Mouse (Mus musculus): ENCODE data around the gene Aff4. TPM values are rescaled to one million over a fixed set of nuclear protein-coding genes. Genes with fewer than 3 reads are reported as not detected.
"Not testable (repeated sequence)": the region's sequence is repeated elsewhere in the genome, so short reads cannot be mapped to it uniquely, and the experiment has no call there.

Aff4 gene
- total RNA-seq, 2 experiments from 2014 or later, result 39.1 to 78.3 TPM

DNA sequence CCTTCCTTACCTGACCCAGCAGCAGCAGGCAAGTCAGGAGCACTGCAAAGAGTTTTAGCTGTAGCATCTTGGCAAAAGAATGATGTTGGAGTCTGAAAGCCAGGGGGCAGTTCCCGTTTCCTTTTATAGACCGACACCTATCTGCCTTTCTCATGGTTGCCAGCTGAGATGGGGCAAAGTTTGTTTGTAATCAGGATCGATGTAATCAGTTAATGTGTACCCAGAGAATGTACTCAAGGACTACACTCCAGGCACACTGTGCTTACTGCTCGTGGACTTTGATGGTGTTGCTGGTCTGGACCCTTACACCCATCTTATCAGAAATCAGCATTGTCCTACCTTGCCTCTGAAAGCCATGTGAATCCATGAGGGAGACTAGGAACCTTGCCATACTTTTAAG lies 72.4 kb downstream of the Aff4 start, which contains the start of gene Leap2:
Leap2 (minus strand) TSS at position 135 of the 400 bp plus-strand sequence.
- no peak for ATAC-seq (replicated peaks; ENCODE audit: low FRiP score, low TSS enrichment, poor library complexity, severe bottlenecking)

DNA sequence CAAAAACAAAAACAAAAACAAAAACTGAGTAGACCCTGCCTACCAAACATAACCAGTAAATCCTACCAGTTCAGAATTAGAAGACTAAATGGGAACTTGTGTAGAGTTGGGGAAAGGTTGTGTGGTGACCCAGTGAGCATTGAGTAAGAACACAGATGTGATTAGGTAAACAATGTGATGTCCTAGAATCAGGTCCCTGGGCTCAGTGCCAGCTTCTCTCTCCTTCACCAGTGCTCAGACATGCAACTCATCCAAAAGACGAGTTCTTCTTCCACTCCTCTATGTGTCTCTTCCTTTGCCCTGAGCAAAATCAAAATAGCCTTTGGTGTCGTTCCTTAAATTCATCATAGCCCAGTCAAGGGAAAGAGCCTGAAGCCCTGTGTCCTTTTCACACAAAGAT lies 74.2 kb downstream of the Aff4 start:
- ATAC-seq (replicated peaks; ENCODE audit: low FRiP score, low TSS enrichment, poor library complexity, severe bottlenecking), result no peak

DNA sequence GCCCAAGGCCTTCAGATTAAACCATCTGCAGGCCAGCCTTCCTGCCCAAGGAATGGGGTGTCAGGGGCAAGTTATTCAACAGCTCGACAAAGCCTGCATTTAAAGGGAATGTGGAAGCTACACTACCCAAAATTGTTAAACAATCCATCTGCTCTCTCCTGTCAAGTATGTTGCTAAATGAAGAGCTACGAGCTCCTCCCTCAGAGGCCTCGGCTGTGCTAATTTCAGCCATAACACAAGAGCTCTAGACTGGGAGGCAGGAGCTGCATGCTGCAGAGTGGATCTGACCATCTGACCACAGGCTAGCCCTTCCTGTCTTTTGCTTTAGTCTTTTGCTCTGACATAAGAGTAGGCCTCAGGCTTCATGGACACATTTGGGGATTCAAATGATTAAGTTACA lies 74.6 kb downstream of the Aff4 start:
- no peak for ATAC-seq (replicated peaks; ENCODE audit: low FRiP score, low TSS enrichment, poor library complexity, severe bottlenecking)

DNA sequence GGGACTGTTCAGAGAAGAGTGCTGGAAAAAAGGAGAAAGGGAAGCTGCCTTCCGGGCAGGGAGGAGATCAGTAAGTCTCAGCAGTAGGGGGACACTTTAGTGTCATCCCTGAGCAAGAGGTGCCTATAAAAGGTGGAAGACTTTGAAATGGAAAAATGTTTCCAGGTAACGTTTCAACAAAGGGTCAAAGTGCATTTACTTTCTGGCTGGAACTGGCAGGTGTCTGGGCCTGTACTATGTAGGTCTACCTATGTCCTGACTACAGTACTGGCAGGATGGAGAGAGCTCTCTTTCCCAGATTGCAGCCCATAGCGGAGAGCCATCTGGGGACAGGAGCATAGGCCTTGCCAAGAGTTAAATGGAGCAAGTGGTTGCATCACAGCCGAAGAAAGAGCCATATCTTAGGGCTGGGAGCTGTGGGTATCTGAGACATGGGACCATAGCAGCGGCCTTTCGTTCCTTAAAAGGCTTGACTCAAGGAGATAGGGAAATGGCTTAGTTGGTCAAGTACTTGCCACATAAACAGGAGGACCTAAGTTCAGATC lies 75.2 kb downstream of the Aff4 start:
- no peak for ATAC-seq (replicated peaks; ENCODE audit: low FRiP score, low TSS enrichment, poor library complexity, severe bottlenecking)

DNA sequence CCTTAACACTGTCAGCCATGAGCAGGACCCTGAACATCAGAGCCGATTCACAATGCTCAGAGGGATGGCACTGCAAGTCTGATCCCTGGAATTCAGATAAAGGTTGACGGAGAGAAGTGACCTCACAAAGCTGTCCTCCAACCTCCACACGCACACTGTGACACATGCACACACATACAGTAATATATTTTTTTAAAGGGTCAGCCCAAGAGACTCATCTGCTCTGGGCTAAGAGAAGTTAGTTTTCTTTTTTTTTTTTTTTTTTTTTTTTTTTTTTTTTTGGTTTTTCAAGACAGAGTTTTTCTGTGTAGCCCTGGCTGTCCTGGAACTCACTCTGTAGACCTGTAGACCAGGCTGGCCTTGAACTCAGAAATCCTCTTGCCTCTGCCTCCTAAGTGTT lies 76.3 kb downstream of the Aff4 start:
- not testable (repeated sequence) for ATAC-seq (replicated peaks; ENCODE audit: low FRiP score, low TSS enrichment, poor library complexity, severe bottlenecking)

DNA sequence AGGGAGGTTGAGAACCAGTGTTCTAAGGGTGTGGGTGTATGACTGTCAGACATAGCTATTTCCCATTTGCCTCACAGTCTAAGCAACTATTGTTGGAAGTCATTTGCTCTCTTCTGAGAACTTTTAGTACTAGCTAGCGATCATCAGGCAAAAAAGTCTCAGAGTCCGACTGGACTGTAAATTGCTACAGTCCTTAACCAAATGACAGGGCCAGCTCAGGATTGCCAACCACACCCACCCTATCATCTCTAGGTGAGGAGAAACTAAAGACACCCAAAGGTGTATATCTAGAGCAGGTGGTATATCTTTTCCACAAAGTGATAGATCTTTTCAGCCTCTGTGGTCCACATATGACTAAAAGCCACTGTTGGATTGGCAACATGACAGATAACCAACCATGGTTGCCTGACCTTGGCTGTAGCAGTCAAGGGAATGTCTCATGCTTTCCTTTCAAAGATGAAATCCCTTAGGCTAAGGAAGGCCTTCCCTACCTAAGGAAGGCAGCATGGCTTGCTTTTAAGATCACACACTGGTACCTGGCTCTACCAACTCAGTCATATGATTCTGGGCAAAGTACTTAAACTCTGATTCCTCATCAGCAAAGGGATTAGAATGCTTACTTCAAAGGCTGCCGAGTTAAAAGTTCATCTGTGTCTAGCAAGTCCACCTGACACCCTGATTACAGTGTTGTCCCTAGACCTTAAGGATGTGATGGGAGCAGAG lies 77.5 kb downstream of the Aff4 start:
- no peak for ATAC-seq (replicated peaks; ENCODE audit: low FRiP score, low TSS enrichment, poor library complexity, severe bottlenecking)

DNA sequence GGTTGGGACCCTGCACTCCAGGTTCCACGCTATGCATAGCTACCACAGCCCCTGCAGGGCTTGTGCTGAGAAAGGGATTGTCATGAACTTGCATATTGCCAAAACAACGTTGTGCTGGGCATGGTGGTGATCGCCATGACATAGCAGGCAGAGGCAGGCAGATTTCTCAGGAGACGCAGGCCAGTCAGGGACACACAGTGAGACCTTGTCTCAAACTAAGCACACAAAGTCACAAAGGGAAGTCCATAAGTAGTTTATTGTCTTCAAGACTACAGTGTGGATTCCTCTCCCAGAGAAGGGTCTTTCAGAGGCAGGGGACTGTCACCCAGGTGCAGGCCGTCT lies 78.1 kb downstream of the Aff4 start:
- no peak for ATAC-seq (replicated peaks; ENCODE audit: low FRiP score, low TSS enrichment, poor library complexity, severe bottlenecking)

DNA sequence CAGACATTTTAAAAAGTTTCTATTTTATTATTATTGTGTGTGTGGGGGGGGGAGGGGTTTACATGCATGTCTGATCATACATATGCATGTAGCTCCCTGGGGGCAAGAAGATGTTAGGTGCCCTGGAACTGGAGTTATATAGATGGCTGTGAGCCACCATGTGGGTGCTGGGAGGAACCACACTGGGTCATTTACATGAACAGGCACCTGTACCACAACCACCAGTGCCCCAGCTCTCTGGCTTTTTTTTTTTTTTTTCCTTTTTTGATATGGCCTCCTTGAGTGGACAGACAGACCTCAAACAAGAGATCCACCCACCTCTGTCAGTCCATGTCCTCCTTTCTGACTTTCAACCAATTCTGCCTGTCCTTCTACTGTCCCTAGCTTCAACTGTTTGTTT lies 78.5 kb downstream of the Aff4 start:
- ATAC-seq (replicated peaks; ENCODE audit: low FRiP score, low TSS enrichment, poor library complexity, severe bottlenecking), result no peak

DNA sequence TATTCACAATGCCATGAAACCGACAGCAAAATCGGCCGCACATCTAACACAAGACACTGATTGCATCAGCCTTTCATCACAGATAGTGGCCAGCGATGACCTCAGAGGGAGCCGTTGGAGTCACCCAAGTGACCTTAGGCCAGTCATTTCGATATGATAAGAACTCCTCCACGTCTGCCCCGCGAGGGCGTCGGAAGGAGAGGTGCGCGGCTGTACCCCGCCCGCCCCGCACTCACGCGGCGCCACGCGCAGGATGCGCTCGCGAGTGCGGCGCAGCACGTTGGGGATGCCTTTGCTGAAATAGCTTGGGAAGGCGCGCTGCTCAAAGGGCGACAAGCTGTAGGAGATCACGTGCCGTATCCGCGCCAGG lies 79.7 kb downstream of the Aff4 start:
- peak; percentile 24 for ATAC-seq (replicated peaks; ENCODE audit: low FRiP score, low TSS enrichment, poor library complexity, severe bottlenecking)

DNA sequence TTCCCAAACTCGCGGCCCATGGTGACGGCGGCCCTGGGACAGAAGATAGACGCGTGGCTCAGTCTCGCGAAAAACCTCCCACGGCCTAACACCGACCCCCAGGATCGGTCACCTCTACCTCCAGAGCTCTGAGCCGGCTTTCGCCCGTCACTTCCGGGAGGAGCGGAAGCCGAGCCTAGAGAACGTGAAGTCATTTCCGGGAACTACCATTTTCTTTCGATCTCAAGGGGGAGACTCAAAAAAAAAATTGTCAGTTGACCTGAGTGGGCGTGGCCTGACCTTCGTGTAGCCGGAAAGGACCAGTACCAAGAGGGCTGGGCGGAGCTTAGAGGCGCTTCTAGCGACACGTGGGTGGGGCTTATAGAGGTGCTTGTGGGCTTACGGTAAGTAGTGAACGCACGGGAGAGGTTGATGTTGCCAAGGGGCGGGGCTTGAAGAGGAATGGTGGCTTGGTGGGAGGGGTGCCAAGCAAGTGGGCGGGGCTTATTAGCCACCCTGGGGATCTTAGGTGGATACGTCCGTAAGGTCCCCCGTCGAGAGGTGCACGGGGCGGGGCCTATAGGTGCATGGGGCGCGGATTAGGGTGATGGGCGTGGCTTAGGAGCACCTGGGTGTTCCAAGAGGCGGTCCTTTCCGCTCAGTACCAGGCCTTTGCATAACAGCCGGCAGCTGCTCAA lies 80.2 kb downstream of the Aff4 start, which contains the start of the genes Uqcrq and Gdf9:
Uqcrq (minus strand) TSS at position 162 of the 677 bp plus-strand sequence.
Gdf9 (plus strand) TSS at position 354 of the 677 bp plus-strand sequence.
- ATAC-seq (replicated peaks; ENCODE audit: low FRiP score, low TSS enrichment, poor library complexity, severe bottlenecking), result peak; percentile 85

DNA sequence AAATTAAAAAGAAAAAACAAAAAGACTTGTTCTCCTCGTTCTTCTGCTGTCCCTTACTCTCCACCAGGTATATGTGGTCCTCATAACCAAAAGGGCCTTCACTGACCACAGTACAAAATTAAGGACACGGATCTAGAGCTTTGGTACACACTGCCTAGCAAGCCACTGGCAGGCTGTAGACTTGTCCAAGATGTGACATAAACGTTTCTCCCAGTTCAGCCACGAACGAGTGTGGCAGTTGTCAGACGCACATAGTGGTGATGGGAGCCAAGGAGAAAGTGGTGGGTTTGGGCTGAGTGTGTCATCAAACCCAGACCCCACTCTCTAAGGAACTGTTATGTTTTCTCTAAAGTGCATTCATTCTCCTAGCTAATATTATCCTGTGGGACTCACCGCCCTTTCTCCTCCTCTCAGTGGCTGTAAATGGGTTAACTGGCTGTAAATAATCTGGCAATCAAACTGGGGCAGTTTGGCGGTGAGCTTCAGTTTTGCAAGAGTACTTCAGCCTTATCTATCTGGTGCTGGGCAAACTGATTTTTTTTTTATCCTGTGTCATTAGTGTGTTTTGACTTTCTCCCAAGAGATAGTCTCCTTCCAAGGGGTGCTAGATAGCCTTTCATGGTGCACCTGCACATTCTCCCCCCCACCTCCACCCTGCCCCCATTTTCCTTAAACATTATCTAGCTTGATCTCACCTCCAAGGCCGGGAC lies 80.9 kb downstream of the Aff4 start:
- ATAC-seq (replicated peaks; ENCODE audit: low FRiP score, low TSS enrichment, poor library complexity, severe bottlenecking), result peak; percentile 46

DNA sequence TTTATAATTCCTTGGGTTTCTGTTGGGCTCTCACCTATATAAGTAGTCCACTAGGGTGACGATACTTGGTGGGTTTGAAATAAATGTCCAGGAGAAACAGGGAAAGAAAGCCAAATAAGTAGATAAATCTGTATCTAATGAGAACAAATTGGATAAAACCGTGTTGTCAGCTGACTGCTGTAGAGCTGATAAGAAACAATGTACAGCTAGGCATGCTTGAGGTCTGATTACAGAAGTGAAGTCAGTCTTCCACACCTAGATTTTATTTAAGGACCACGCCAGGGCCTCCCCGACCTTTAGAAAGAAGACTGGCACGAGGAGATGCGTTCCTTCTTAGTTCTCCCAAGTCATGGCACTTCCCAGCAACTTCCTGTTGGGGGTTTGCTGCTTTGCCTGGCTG lies 82.4 kb downstream of the Aff4 start:
- no peak for ATAC-seq (replicated peaks; ENCODE audit: low FRiP score, low TSS enrichment, poor library complexity, severe bottlenecking)

DNA sequence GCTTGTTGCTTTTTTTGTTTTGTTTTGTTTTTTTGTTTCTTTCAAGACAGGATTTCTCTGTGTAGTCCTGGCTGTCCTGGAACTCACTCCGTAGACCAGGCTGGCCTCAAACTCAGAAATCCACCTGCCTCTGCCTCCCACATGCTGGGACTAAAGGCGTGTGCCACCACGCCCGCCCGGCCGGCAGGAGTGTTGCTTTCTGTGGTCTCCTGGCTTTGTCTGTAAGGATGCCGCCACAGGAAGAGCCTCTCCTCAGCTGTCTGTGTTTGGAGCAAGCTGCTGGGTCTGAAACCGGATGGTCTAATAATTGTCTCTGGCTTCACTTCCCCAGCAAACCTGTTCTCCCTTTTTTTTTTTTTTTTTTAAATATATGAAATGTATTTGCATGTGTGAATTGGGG lies 84.9 kb downstream of the Aff4 start:
- no peak for ATAC-seq (replicated peaks; ENCODE audit: low FRiP score, low TSS enrichment, poor library complexity, severe bottlenecking)

DNA sequence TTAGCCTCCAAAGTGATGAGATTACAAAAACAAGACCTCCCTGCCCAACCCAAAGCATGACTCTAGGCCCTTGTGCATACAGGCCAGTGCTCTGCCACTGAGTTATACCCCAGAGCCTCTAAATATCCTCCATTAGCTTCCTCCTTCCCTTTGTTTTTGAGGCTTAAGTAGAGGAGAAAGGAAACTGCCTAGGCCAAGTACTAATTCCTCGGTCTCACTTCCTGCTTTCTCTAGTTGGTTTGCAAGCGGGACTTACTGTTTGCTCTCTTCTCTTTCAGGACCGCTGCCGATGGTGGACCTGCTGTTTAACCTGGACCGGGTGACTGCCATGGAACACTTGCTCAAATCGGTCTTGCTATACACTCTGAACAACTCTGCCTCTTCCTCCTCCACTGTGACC lies 85.7 kb downstream of the Aff4 start:
- no peak for ATAC-seq (replicated peaks; ENCODE audit: low FRiP score, low TSS enrichment, poor library complexity, severe bottlenecking)

DNA sequence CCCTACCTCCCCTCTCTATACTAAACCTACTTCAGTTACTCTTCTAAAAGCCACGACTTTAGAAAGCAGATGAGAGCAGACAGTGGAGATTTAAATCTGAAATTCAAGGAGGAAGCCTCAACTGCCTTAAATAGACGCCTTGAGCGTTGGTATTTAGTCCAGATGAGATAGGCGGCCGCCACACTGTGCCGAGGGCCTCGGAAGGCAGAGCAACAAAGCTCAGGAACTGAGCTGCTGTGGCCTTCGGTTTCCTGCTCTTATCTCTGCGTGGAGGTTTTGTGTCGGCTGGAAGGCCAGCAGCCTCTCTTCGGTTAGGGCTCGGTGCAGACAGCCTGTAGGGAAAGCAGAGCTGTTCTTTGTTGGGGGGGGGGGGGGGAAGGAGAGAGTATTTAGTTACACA lies 91.3 kb downstream of the Aff4 start:
- peak; percentile 67 for ATAC-seq (replicated peaks; ENCODE audit: low FRiP score, low TSS enrichment, poor library complexity, severe bottlenecking)

DNA sequence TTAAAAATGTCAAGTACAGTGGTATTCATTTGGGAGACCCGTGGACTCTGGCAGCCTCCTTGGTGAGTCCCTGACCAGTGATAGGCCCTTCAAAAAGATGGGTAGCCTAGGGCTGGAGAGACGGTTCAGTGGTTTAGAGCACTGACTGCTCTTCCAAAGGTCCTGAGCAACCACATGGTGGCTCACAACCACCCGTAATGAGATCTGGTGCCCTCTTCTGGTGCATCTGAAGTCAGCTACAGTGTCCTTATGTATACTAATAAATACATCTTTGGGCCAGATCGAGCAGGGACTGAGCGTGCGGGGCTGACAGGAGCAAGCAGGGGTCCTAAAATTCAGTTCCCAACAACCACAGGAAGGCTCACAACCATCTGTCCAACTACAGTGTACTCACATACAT lies 93.2 kb downstream of the Aff4 start:
- ATAC-seq (replicated peaks; ENCODE audit: low FRiP score, low TSS enrichment, poor library complexity, severe bottlenecking), result no peak

DNA sequence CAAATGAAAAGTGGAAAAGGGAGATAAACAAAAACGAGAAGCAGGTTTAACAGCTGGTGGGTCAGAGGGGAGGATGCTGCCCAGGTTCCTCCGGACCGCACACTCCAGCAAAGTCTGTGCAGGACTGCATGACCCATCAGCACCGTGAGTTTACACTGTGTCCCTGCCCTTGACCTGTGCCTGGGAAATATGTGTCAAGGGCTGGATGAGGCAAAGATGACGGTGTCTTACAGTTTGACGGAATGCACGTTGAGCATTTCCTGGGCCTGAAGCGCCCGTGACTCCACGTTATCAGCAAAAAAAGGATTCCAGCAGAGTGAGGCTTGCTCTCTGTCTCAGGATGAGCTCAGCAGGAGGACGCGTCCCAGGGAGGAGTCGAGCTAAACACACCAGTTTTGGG lies 94.9 kb downstream of the Aff4 start:
- no peak for ATAC-seq (replicated peaks; ENCODE audit: low FRiP score, low TSS enrichment, poor library complexity, severe bottlenecking)

DNA sequence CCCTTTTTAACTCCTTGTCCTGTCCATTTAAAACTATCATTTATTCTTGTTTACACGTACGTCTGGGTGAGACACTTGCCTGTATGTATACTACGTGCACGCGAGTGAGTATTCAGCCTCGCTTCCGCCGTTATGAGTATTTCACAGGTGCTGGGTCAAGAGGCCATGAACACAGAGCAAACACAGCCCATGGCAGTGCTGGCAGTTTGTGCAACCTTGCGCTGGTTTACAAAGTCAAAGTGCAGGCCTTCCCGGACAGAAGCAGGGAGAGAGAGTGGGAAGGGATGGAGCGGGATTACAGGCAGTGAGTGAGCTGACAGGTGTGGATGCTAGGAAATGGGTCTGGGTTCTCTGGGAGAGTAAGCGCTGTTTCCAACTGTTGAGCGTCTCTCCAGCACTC lies 95.5 kb downstream of the Aff4 start:
- ATAC-seq (replicated peaks; ENCODE audit: low FRiP score, low TSS enrichment, poor library complexity, severe bottlenecking), result no peak

DNA sequence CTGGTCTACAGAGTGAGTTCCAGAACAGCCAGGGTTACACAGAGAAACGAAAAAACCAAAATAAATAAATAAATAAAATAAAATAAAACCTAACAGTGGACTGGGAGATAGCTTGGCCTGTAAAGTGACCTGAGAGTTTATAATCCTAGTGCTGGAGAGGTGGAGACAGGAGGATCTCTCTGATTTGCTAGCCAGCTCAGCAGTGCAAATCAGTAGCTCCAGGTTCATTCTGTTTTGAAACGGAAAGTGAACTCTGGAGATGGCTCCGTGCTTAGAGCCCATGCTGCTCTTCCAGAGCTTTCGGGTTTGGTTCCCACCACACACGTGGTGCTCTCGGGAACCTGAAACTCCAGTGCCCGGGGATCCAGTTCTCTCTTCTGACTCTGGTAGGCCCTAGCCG lies 97.4 kb downstream of the Aff4 start:
- ATAC-seq (replicated peaks; ENCODE audit: low FRiP score, low TSS enrichment, poor library complexity, severe bottlenecking), result no peak

DNA sequence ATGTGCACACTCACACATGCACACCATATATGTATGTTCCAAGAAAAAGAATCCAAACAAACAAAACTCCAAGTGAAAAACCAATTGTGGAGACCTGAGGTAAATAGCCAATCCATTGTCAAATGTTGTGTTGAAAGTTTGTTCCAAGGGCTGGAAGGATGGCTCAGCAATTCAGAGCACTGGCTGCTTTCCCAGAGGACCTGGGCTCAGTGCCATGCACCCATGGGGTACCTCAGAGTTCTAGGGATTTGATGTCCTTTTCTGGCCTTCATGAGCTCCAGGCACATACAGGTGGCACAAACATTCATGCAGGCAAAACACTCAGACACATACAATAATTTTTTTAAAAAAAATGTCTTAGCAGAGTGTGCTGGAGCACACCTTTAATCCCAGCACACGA lies 97.9 kb downstream of the Aff4 start:
- ATAC-seq (replicated peaks; ENCODE audit: low FRiP score, low TSS enrichment, poor library complexity, severe bottlenecking), result no peak

Data from megakaryocyte-erythroid progenitor cell, adult 5-6 weeks (primary cell).